8 mouse cellular contexts compared by ENCODE assay signal in genomic region chr11:88728508-88728890, GRCm38 (mm10). TPM values are rescaled to one million over a fixed set of nuclear protein-coding genes. Genes with fewer than 3 reads are reported as not detected.
A peak's percentile ranks its signal among the peaks of the same experiment; 100 is the strongest.
DNase-seq lines count a peak whose midpoint lies in the region; ATAC-seq lines count a peak whose summit lies in the region.

No protein-coding gene starts in this region.

- H3K4me2 ChIP-seq in intestine, embryonic 14.5 days (ENCODE audit: low read length), result no peak overlapping the region
- H3K4me2 ChIP-seq in intestine, embryonic 15.5 days (replicated peaks), result no peak overlapping the region
- H3K4me2 ChIP-seq in forebrain, embryonic 13.5 days, result no peak overlapping the region
- H3K4me2 ChIP-seq in hindbrain, embryonic 13.5 days, result no peak overlapping the region
- no peak overlapping the region for H3K4me2 ChIP-seq in limb, embryonic 11.5 days (ENCODE audit: low read depth, severe bottlenecking)
- no peak overlapping the region for H3K4me2 ChIP-seq in neural tube, embryonic 11.5 days (ENCODE audit: low read depth)

- ATAC-seq in intestine, embryonic 14.5 days (replicated peaks; ENCODE audit: low FRiP score, low TSS enrichment, low read depth), result 0 out of 2 replicates have a peak, but pooled peaks have one; percentile 40
- no peak; the same call in 1 of the 2 replicates for ATAC-seq in intestine, embryonic 15.5 days
- ATAC-seq in forebrain, embryonic 13.5 days, result no peak
- no peak for ATAC-seq in hindbrain, embryonic 13.5 days (ENCODE audit: low FRiP score)
- no peak for ATAC-seq in limb, embryonic 11.5 days (ENCODE audit: insufficient number of reproducible peaks, low FRiP score, low TSS enrichment, low read depth)
- no peak for ATAC-seq in neural tube, embryonic 11.5 days (ENCODE audit: insufficient read depth, low FRiP score, low TSS enrichment)

- H3K4me3 ChIP-seq in intestine, embryonic 14.5 days (ENCODE audit: low read depth, low read length), result no peak overlapping the region
- H3K4me3 ChIP-seq in intestine, embryonic 15.5 days (replicated peaks), result no peak overlapping the region
- H3K4me3 ChIP-seq in forebrain, embryonic 13.5 days, result no peak overlapping the region
- H3K4me3 ChIP-seq in hindbrain, embryonic 13.5 days, result no peak overlapping the region
- H3K4me3 ChIP-seq in limb, embryonic 11.5 days (ENCODE audit: low read depth, low read length), result no peak overlapping the region
- H3K4me3 ChIP-seq in neural tube, embryonic 11.5 days (ENCODE audit: low read depth, low read length), result no peak overlapping the region

- H3K9ac ChIP-seq in intestine, embryonic 14.5 days (ENCODE audit: low read length), result no peak overlapping the region
- no peak overlapping the region for H3K9ac ChIP-seq in intestine, embryonic 15.5 days
- H3K9ac ChIP-seq in forebrain, embryonic 13.5 days, result no peak overlapping the region
- 0 out of 2 replicates have a peak overlapping the region, but pooled peaks have one; percentile 29 for H3K9ac ChIP-seq in hindbrain, embryonic 13.5 days
- no peak overlapping the region for H3K9ac ChIP-seq in limb, embryonic 11.5 days (ENCODE audit: low read length)
- no peak overlapping the region for H3K9ac ChIP-seq in neural tube, embryonic 11.5 days (ENCODE audit: low read length)

- H3K27me3 ChIP-seq in intestine, embryonic 14.5 days (replicated peaks; ENCODE audit: control insufficient read depth, insufficient read depth, low read length), result no peaks in the 10 kb centered on the region
- no peaks in the 10 kb centered on the region for H3K27me3 ChIP-seq in intestine, embryonic 15.5 days (replicated peaks)
- no peaks in the 10 kb centered on the region for H3K27me3 ChIP-seq in forebrain, embryonic 13.5 days
- no peaks in the 10 kb centered on the region for H3K27me3 ChIP-seq in hindbrain, embryonic 13.5 days
- no peaks in the 10 kb centered on the region for H3K27me3 ChIP-seq in limb, embryonic 11.5 days (ENCODE audit: control insufficient read depth, insufficient read depth, low read length)
- no peaks in the 10 kb centered on the region for H3K27me3 ChIP-seq in neural tube, embryonic 11.5 days (ENCODE audit: control insufficient read depth, insufficient read depth, low read length)

- no peaks in the 10 kb centered on the region for H3K9me3 ChIP-seq in intestine, embryonic 14.5 days (ENCODE audit: control insufficient read depth, low read length)
- no peaks in the 10 kb centered on the region for H3K9me3 ChIP-seq in intestine, embryonic 15.5 days
- no peaks in the 10 kb centered on the region for H3K9me3 ChIP-seq in forebrain, embryonic 13.5 days (replicated peaks)
- H3K9me3 ChIP-seq in hindbrain, embryonic 13.5 days, result no peaks in the 10 kb centered on the region
- H3K9me3 ChIP-seq in limb, embryonic 11.5 days (ENCODE audit: control insufficient read depth, low read length), result no peaks in the 10 kb centered on the region
- no peaks in the 10 kb centered on the region for H3K9me3 ChIP-seq in neural tube, embryonic 11.5 days (ENCODE audit: control insufficient read depth, low read length)

- peaks cover 14% of the 10 kb centered on the region; the same call in 1 of the 2 replicates for H3K4me1 ChIP-seq in intestine, embryonic 14.5 days (replicated peaks; ENCODE audit: control insufficient read depth, insufficient read depth, low read length)
- H3K4me1 ChIP-seq in intestine, embryonic 15.5 days (replicated peaks), result no peaks in the 10 kb centered on the region
- peaks cover 27% of the 10 kb centered on the region for H3K4me1 ChIP-seq in forebrain, embryonic 13.5 days
- peaks cover 29% of the 10 kb centered on the region for H3K4me1 ChIP-seq in hindbrain, embryonic 13.5 days (replicated peaks)
- H3K4me1 ChIP-seq in limb, embryonic 11.5 days (ENCODE audit: control insufficient read depth, insufficient read depth, low read length), result peaks cover 19% of the 10 kb centered on the region
- peaks cover 8% of the 10 kb centered on the region; the same call in 1 of the 2 replicates for H3K4me1 ChIP-seq in neural tube, embryonic 11.5 days (ENCODE audit: control insufficient read depth, insufficient read depth, low read length)

- peak; percentile 86 for DNase-seq in intestine, embryonic 14.5 days (ENCODE audit: low spot score)
- DNase-seq in c-Kit-positive CD71-positive TER-119-negative erythroid progenitor cells, embryonic 14.5 days (ENCODE audit: low read depth), result peak; percentile 46
- peak; percentile 87 for DNase-seq in limb, embryonic 11.5 days (ENCODE audit: low spot score)
- DNase-seq in neural tube, embryonic 11.5 days (ENCODE audit: low spot score), result peak; percentile 62
- peak; percentile 86 for DNase-seq in testis, postnatal 10 days (ENCODE audit: low spot score)

- WGBS in intestine, embryonic 14.5 days, result 6% methylated on average over 6 of the region's 6 CpGs
- 4% methylated on average over 6 of the region's 6 CpGs for WGBS in intestine, embryonic 15.5 days
- 3% methylated on average over 6 of the region's 6 CpGs for WGBS in forebrain, embryonic 13.5 days
- 3% methylated on average over 6 of the region's 6 CpGs for WGBS in hindbrain, embryonic 13.5 days
- WGBS in limb, embryonic 11.5 days, result 5% methylated on average over 6 of the region's 6 CpGs
- 4% methylated on average over 6 of the region's 6 CpGs for WGBS in neural tube, embryonic 11.5 days

- H3K36me3 ChIP-seq in intestine, embryonic 14.5 days (ENCODE audit: control insufficient read depth, insufficient read depth, low read length), result no peaks in the 10 kb centered on the region
- H3K36me3 ChIP-seq in intestine, embryonic 15.5 days, result no peaks in the 10 kb centered on the region
- H3K36me3 ChIP-seq in forebrain, embryonic 13.5 days (ENCODE audit: poor library complexity, severe bottlenecking), result no peaks in the 10 kb centered on the region
- no peaks in the 10 kb centered on the region for H3K36me3 ChIP-seq in hindbrain, embryonic 13.5 days
- no peaks in the 10 kb centered on the region for H3K36me3 ChIP-seq in limb, embryonic 11.5 days (ENCODE audit: control insufficient read depth, insufficient read depth, low read length)
- no peaks in the 10 kb centered on the region for H3K36me3 ChIP-seq in neural tube, embryonic 11.5 days (ENCODE audit: control insufficient read depth, insufficient read depth, low read length)

- H3K27ac ChIP-seq in intestine, embryonic 14.5 days (ENCODE audit: low read depth), result no peak overlapping the region
- H3K27ac ChIP-seq in intestine, embryonic 15.5 days, result no peak overlapping the region
- H3K27ac ChIP-seq in forebrain, embryonic 13.5 days, result peak overlapping the region; percentile 35; the same call in 1 of the 2 replicates
- peak overlapping the region; percentile 58; the same call in 1 of the 2 replicates for H3K27ac ChIP-seq in hindbrain, embryonic 13.5 days
- no peak overlapping the region for H3K27ac ChIP-seq in limb, embryonic 11.5 days (replicated peaks; ENCODE audit: low read depth, low read length)
- no peak overlapping the region for H3K27ac ChIP-seq in neural tube, embryonic 11.5 days (ENCODE audit: low read depth, low read length)

RNA-seq across cellular contexts. Expression of gene Msi2, which starts 10.2 kb away (rescaled TPM):
- 13.6 and 15.1 TPM in 2 replicates for polyA plus RNA-seq in intestine, embryonic 14.5 days (2014; fragmentation: Nextera tagmentation; extraction: Ambion mirVana)
- polyA plus RNA-seq in intestine, embryonic 15.5 days (2015; fragmentation: Nextera tagmentation; extraction: Ambion mirVana), result 10.9 and 11.1 TPM in 2 replicates
- polyA plus RNA-seq in forebrain, embryonic 13.5 days (2015; fragmentation: Nextera tagmentation; extraction: Ambion mirVana), result 31.5 and 36.5 TPM in 2 replicates
- 36.6 and 41.0 TPM in 2 replicates for polyA plus RNA-seq in hindbrain, embryonic 13.5 days (2015; fragmentation: Nextera tagmentation; extraction: Ambion mirVana)
- 18.1 and 20.6 TPM in 2 replicates for polyA plus RNA-seq in limb, embryonic 11.5 days (2014; fragmentation: Nextera tagmentation; extraction: Ambion mirVana)
- 19.7 and 20.6 TPM in 2 replicates for polyA plus RNA-seq in neural tube, embryonic 11.5 days (2014; fragmentation: Nextera tagmentation; extraction: Ambion mirVana)

Comparison
In these comparisons a context has a peak if more than half of its experiments do, and no peak if none do; other contexts are left out.
1. H3K27ac ChIP-seq: peak in forebrain, embryonic 13.5 days (single experiment) and hindbrain, embryonic 13.5 days (single experiment); none in intestine, embryonic 14.5 days (single experiment), intestine, embryonic 15.5 days (single experiment), limb, embryonic 11.5 days (single experiment) and neural tube, embryonic 11.5 days (single experiment).
2. Peak in every context shown above with its lines, with median percentiles within 50 percentile points of each other: DNase-seq.